Mouse (Mus musculus) CD8-positive naive resting alpha-beta T cell, adult 2 months (primary cell): Measurements from ENCODE around the gene Skor1.

Source experiments
- DNase-seq, 2 experiments: peaks; one replicate each; pipeline ENCODE4 v3.0.0; 2022; ENCODE audit warnings: low read depth in 2 of 2, low spot score in 2 of 2

Skor1 gene

GRCm38 (mm10) chr9:63150086-63150800 is 1.5 kb upstream of the Skor1 start:
- no peak for DNase-seq

DNA sequence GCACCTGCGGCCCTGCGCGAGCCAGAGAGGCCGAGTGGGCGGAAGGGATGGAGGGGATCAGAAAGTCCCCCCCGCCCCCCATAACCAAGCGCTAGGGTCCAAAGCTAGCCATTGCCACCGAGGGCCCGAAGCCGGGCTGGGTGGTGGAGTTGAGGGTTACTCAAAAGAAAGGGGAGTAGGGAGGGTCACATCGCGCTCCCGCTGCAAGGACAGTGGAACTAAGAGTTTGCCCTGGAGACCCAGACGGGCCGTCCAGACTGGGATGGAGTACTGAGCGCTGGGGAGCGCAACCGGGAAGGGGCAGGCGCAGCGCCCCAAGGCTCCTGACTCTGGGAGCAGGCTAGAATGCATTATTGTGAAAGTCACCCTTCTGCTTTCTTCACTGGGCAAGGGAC is 608 bp upstream of the Skor1 start:
- no peak for DNase-seq

DNA sequence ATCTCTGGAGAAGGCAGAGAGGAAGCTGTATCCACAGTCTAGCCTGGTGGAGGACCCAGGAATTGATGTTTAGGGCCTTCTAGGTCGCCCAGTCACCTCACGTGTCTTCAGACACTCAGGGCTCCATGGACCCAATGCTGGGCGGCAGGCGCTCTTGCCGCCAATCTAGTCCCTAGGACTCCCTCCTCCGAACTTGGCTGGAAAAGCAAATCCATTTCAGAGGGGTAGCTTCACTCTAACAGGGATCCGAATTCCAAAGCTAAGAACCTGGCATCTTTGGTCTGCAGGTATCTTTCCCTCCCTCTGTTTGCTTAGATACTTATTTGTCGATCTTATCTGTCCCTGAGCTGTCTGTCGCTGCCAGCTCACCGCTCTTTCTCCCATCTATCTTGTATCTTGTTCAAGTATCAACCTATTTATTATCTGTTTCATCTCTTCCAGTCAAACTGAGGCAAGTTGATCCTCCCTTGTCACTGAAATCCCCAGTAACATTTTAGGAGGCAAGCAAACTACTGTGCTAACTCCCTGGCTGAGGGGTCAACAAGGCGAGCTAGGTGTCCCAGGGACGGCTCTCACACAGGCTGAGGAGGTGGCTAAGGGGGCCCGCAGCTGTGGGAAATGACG is 863 bp downstream of the Skor1 start:
- DNase-seq: no peak

GRCm38 (mm10) chr9:63147296-63147695 is 1.5 kb downstream of the Skor1 start:
- DNase-seq: no peak

DNA sequence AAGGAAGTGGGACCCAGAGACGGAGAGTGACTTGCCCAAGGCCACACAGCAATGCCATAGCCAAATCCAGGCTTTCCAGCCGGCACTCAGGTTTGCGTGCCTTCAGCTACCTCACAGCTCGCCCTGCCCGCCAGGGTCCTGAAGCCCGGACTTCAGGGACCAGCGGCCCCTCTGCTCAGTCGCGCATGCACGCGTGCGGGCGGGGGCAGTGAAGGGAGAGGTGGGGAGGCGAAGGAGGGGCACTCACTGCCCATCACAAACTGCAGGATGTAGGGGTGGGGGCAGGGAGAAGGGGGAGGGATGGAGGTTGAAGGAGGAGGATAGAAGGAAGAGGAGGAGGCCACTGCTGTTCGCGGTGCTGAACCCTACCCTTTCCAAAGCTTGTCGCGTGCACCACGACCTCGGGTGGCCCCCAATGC is 1.9 kb downstream of the Skor1 start:
- DNase-seq: no peak

- DNase-seq: no peak
Measured at GRCm38 (mm10) chr9:63146126-63146855, 2.5 kb downstream of the Skor1 start.

DNA sequence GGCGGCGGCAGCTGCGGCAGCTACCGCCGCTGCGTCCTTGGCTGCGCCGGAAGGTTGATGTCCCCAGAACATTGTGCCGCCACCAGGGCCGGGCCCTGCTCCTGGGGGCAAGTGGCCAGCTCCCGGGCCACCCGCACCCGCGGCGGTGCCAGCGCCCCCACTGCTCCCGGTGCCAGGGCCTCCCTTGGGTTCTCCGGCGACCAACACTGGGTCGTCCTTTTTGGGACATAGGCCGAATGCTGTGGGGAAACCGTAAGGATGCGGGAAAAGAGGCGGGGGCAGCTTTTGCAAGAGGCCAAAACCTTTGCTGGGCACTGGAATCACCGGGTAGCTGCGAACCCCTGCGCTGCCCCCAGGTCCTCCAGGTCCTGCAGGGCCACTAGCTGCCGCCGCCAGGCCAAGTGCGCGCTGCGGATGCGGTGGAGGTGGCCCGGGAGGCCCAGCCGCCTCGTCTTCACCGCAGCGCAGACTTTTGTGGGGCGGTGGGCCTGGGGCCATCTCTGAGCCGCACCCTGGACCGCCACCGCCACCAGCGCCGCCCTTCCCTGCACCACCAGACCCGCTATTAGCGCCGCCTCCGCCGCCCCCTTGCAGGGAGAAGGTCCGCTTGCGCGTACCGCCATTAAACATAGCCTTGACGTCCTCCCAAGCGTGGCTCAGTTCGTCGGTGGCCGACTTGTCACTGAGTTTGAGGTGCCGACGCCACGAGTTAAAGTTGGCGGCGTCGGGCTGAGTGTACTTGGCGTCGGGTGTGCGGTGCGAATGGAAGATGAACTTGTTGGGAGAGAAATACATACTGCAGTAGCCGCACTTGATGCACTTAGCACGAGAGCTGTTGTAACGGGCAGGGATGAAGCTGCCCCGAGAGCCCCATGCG is 3.3 kb downstream of the Skor1 start:
- no peak for DNase-seq

DNA sequence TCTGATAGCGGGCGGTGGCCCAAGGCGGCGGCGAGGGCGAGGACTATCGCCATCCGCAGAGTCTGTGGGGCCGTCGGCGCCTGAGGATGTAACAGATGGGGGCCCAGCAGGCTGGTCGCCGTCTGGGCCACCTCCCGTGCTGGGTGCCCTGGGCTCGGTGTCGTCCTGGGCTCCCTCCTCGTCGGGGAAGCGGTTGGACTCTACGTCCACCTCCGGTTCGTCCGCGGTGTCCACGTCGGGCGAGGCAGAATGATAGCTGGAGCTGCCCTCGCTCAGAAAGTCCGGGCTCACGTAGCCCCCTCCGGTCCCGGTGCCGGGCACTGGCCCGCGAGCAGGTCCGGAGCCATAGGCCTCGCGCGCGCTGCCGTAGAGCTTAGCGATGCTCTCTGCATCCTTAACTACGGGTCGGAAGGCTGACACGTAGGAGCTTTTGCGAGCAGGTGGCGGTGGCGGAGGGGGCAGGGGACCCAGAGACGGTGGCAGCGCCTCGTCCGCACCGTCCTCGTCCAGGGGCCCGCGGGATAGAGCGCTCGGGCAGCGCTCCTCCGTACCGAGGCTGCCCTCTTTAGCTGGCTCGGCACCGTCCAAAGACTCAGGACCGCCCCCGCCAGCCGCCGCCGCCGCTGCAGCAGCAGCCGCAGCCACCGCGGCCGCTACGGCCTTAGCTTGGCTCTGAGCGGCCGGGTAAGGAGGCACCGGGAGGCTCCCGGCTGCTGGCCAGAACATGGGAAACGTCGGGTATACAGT is 4.1 kb downstream of the Skor1 start:
- DNase-seq: no peak

DNA sequence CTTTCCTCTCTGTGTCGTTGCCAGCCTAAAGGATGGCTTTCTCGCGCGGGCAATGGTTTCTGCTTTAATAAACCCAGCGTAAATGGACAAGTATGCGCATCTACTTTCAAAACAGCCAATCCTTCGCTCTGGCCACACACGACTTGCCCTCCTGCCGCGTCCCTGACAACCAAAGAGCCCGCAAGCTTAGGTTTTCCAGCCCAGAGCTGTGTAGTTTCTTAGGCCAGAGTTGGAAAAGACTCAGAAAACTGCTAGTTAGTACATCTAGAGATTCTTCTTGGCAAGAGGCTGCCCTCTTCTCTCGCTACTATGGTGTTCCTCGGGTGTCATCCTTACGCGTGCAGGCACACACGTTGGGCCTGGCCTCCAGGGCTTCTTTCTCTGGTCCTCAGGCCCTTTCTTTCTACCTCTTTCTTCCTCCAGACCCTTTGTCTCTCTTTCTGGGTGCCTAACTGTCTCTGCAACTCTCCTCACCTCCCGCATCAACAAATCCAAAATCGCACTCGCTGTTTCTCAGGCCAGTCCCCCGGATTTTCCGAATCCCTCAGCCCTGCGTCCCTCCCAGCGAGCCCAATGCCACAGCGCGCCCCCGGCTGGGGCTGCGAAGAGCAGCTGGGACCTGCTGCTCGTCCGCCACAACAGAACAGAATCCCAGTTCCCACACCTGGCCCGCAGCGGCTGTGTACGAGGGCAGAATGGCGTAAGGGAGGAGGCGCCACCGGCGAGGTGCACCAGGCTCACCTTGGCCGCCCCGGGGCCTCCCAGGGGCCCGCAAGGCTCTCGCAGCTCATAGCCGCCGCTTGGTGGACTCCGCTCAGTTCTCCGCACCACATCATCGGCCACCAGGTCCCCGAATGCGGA is 4.9 kb downstream of the Skor1 start:
- no peak for DNase-seq

DNA sequence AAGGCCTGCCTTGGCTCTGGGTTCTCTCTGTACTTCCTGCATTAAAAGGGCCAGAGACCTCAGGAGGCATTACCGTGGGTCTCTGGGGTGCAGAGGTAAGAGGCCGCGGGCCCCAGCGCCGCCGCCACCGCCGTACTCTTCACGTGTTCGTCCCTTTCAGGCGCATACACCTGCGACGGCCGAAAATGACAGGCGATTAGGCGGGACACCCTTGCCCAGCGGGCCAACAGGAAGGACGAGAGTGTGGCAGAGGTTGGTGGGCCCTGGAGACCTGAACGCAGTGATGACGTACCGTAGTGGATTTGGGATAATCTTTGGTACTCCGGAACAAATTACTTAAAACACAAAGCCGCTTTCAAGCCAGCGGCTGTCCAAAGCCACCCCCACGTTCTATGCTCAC is 5.5 kb downstream of the Skor1 start:
- DNase-seq: no peak

GRCm38 (mm10) chr9:63142335-63143036 is 6.3 kb downstream of the Skor1 start:
- no peak for DNase-seq

DNA sequence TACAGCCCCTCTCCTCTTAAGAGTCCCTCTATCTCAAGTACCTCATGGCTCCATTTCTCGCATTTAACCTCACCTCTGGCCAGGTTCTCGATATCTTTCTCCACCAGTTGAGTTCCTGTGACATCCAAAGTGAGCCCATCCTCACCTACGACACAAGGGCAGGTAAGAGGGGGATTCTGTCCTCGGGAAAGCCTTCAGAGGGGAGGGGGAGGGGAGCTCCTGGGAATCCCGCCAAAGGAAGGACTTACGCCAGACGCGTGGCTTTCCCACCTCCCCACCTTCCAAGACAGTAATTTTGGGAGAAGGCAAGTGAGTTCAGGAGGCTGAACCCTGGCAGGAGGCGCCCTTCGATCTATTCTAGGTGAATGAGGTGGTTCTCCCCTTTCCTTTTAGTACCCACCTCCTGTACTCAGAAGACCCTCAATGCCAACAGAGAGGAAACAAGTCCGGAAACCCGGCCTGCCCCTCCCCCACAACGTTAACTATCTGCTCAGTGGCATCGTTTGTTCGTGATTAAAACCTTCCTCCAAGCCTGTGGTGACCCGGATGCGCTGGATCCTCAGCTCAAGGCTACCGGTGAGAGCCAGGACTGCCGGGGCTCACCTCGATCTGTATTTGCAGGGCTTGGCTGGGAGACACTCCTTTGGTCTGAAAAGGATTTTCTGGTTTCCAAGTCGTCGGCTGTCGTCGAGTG is 7.0 kb downstream of the Skor1 start:
- no peak for DNase-seq

GRCm38 (mm10) chr9:63140211-63140610 is 8.6 kb downstream of the Skor1 start:
- DNase-seq: no peak

- DNase-seq: no peak
Measured at GRCm38 (mm10) chr9:63139661-63140060, 9.1 kb downstream of the Skor1 start.

DNA sequence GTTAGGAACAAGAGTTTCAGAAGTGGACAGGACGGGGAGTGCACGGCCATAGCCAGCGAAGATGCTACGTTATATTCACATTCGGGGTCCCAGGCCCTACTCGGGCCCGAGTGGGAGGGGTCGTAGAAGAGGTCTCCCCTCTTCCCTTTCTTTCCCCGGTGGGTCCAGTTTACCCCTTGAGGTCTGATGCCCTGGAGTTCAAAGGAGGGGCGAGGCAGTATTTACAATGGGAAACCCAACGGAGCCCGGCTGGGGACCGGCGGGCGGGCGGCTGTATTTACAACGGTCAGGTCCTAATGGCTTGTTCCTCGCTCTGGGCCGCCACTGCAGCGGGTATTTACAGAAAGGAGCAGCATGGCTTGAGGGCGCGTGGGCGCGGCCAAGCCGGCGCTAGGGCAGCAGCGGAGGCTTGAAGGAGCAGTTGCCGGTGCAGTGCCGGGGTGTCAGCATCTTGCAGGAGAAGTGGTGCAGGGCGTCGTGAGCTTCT is 10.2 kb downstream of the Skor1 start:
- no peak for DNase-seq

- DNase-seq: no peak
Measured at GRCm38 (mm10) chr9:63137615-63137915, 11.2 kb downstream of the Skor1 start.

DNA sequence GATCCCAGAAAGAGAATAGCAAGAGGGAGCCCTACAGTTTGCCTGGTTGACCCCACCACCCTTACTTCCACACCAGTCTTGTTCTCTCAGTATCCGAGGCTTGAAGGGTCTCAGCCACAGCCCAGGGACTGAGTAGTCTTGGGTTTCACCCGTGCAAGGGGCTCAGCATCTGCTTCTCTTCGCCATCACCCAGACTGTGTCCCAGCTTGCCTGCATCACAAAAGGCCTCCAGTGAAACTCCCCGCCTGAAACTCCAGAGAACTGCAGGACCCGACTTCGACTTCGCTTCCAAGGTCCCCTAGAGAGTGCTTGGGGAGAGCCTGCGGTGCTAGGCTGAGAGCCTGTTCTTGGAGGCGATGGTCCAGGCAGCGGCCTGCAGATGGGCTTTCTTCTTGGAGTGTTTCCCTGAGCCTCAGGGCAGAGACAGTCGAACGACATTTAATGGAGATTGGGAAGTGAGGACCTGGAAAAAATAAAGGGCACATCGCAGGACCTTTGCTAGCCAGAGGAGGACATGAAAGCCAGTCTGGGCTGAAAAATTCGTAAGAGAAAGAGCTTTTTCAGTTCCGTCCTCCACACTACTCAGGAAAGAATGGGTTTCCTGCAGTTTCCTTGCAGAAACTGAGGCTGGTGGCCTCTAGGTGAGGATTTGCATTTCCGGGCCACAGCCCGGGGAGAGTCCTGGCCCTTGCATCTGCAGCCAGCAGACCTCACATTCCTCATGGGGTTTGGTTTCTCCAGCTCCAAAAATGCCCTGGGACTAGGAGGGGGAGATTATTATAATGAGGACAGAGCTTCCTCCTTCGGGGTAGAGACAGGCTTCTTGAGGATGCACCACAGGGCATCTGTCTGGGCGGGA is 11.8 kb downstream of the Skor1 start:
- DNase-seq: no peak

DNA sequence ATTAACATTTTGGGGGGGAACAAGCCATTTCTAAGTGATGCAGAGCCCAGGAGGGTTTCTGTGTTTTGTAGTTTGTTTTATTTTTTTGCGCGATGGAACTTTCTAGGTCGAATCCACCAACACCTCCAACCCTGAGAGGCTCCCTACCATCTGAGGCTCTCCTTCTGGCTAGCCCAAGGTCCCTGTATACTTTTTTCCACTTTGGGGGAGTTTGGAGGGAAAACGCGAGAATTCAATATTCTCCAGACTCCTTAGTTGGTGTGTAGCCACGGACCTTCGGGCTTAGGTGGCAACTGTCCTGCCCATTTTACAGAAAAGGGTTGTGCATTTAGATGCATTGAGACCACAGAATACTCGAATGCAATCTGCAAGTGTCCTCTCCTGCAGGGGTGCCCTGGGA is 12.5 kb downstream of the Skor1 start:
- DNase-seq: no peak
